Mouse (Mus musculus) spleen, adult 2 months (tissue): Measurements from ENCODE around the gene Ehmt1. TPM values are rescaled to one million over a fixed set of nuclear protein-coding genes. Genes with fewer than 3 reads are reported as not detected.

ENCODE experiments used
- DNase-seq, 2 experiments: peaks; one replicate each; pipeline versions ENCODE4 v3.0.0 to v3.0.0-alpha.2; 2012 to 2021; ENCODE audit warnings: low spot score in 2 of 2, low read depth in 1 of 2
- H3K27ac ChIP-seq: fragments of 200-500 bp; 2 replicates; pipeline ENCODE4 v1.5.1; 2012; ENCODE audit warnings: low read length, inconsistent platforms; ENCODE audit not compliant: insufficient read depth
- H3K27me3 ChIP-seq: fragments of 200-500 bp; 2 replicates; pipeline ENCODE4 v1.6.1; 2012; ENCODE audit warnings: mild to moderate bottlenecking, moderate library complexity, low read length, inconsistent platforms; ENCODE audit not compliant: control insufficient read depth, insufficient read depth
- H3K36me3 ChIP-seq: fragments of 200-500 bp; 2 replicates; pipeline ENCODE4 v1.6.1; 2012; ENCODE audit warnings: mild to moderate bottlenecking, low read length, inconsistent platforms; ENCODE audit not compliant: control insufficient read depth, insufficient read depth
- H3K4me1 ChIP-seq: fragments of 200-500 bp; 2 replicates; pipeline ENCODE4 v1.6.1; 2011; ENCODE audit warnings: inconsistent platforms; ENCODE audit not compliant: control insufficient read depth, insufficient read depth, insufficient read length
- H3K4me3 ChIP-seq: fragments of 200-500 bp; 2 replicates; pipeline ENCODE4 v1.5.1; 2011; ENCODE audit warnings: mild to moderate bottlenecking, inconsistent platforms; ENCODE audit not compliant: insufficient read depth, insufficient read length; ENCODE audit errors: extremely low read depth
- CTCF ChIP-seq: fragments of 200-500 bp; IDR thresholded peaks from 2 replicates; pipeline ENCODE4 v1.5.1; 2011; ENCODE audit warnings: mild to moderate bottlenecking, inconsistent platforms; ENCODE audit not compliant: insufficient read depth, insufficient read length, insufficient replicate concordance; ENCODE audit errors: extremely low read depth
- POLR2A ChIP-seq: fragments of 200-500 bp; IDR thresholded peaks from 2 replicates; pipeline ENCODE4 v1.6.1; 2011; ENCODE audit warnings: low read depth, low read length, inconsistent platforms
- WGBS: fragments of 180-500 bp; shearing (Covaris S2); methylation state at CpG from one replicate; pipeline ENCODE4 v1.1.7; 2018; 5-methylcytosine and 5-hydroxymethylcytosine counted together
- polyA plus RNA-seq: library from polyadenylated mRNA; depleted of rRNA; stranded (reverse); fragments of >200 nt; gene quantifications from 2 replicates; pipeline ENCODE4 v1.2.3, GENCODE M21; 2012; rRNA removed

The Ehmt1 gene
- polyA plus RNA-seq: 39.4 and 43.8 TPM in 2 replicates

GRCm38 (mm10) chr2:24918930-24919838 is at the start of gene Ehmt1:
Ehmt1 (minus strand) TSS chr2:24919614.
- under 1% methylated on average over 111 of the region's 112 CpGs for WGBS
- H3K27me3 ChIP-seq: no peaks in the 10 kb centered on the region
- peak; percentile 84 to 94 for DNase-seq
- no peaks in the 10 kb centered on the region for H3K36me3 ChIP-seq
- H3K4me3 ChIP-seq: peak within 1 kb of the TSS; percentile 96
- TF ChIP-seq CTCF (no peak), POLR2A (peak; percentile 58)
- peak within 1 kb of the TSS; percentile 79 for H3K27ac ChIP-seq
- peaks cover 2% of the 10 kb centered on the region; the same call in 1 of the 2 replicates for H3K4me1 ChIP-seq

- Histone ChIP-seq H3K27ac (peak within 1 kb of the TSS; percentile 36), H3K36me3 (peaks cover 11% of the 10 kb centered on the region), H3K4me1 (peaks cover 6% of the 10 kb centered on the region; the same call in 1 of the 2 replicates), H3K27me3 (no peaks in the 10 kb centered on the region), H3K4me3 (peak within 1 kb of the TSS; percentile 81)
- under 1% methylated on average over 28 of the region's 28 CpGs for WGBS
- TF ChIP-seq CTCF (peak; percentile 77; the same call in 1 of the 2 replicates), POLR2A (peak; percentile 57; the same call in 1 of the 2 replicates)
- DNase-seq: peak; percentile 66 to 86
Measured at GRCm38 (mm10) chr2:24962304-24963000, 43.0 kb upstream of the Ehmt1 start, which contains the start of gene Dph7. Dph7 (plus strand) TSS chr2:24962400.

GRCm38 (mm10) chr2:24960910-24961309 is 41.5 kb upstream of the Ehmt1 start:
- peaks cover 6% of the 10 kb centered on the region; the same call in 1 of the 2 replicates for H3K4me1 ChIP-seq
- no peak overlapping the region for H3K27ac ChIP-seq
- H3K27me3 ChIP-seq: no peaks in the 10 kb centered on the region
- peak in 1 of 2 experiments; percentile 9 for DNase-seq
- peaks cover 5% of the 10 kb centered on the region for H3K36me3 ChIP-seq
- no peak overlapping the region for H3K4me3 ChIP-seq
- 63% methylated on average over 3 of the region's 3 CpGs for WGBS
- no peak for TF ChIP-seq POLR2A
- peak; percentile 16; the same call in 1 of the 2 replicates for TF ChIP-seq CTCF

- no peak overlapping the region for H3K27ac ChIP-seq
- H3K27me3 ChIP-seq: no peaks in the 10 kb centered on the region
- H3K4me1 ChIP-seq: peaks cover 4% of the 10 kb centered on the region
- DNase-seq: no peak
- peaks cover 7% of the 10 kb centered on the region for H3K36me3 ChIP-seq
- TF ChIP-seq POLR2A (no peak), CTCF (no peak)
- 83% methylated on average over 4 of the region's 4 CpGs for WGBS
- no peak overlapping the region for H3K4me3 ChIP-seq
Measured at GRCm38 (mm10) chr2:24952537-24953055, 33.2 kb upstream of the Ehmt1 start.

GRCm38 (mm10) chr2:24950189-24950535 is 30.7 kb upstream of the Ehmt1 start:
- under 1% methylated on average over 29 of the region's 31 CpGs for WGBS
- H3K27ac ChIP-seq: peak overlapping the region; percentile 18; the same call in 1 of the 2 replicates
- peaks cover 5% of the 10 kb centered on the region for H3K36me3 ChIP-seq
- H3K4me1 ChIP-seq: peaks cover 4% of the 10 kb centered on the region
- H3K4me3 ChIP-seq: peak overlapping the region; percentile 91
- TF ChIP-seq CTCF (no peak), POLR2A (no peak)
- DNase-seq: no peak
- no peaks in the 10 kb centered on the region for H3K27me3 ChIP-seq

- no peak; the same call in 1 of the 2 replicates for TF ChIP-seq POLR2A
- no peak for TF ChIP-seq CTCF
- H3K27ac ChIP-seq: peak within 1 kb of the TSS; percentile 57
- H3K4me3 ChIP-seq: peak within 1 kb of the TSS; percentile 91
- H3K4me1 ChIP-seq: peaks cover 4% of the 10 kb centered on the region
- under 1% methylated on average over 107 of the region's 108 CpGs for WGBS
- H3K27me3 ChIP-seq: no peaks in the 10 kb centered on the region
- peak; percentile 88 to 97 for DNase-seq
- H3K36me3 ChIP-seq: peaks cover 4% of the 10 kb centered on the region
Measured at GRCm38 (mm10) chr2:24949421-24950188, 30.2 kb upstream of the Ehmt1 start, which contains the start of gene Zmynd19. Zmynd19 (plus strand) TSS chr2:24949792.
